Mouse (Mus musculus) telencephalon, adult 2 months (tissue): ENCODE measurements around the gene Git2.

Source experiments
- DNase-seq: peaks from one replicate; pipeline ENCODE4 v3.0.0-alpha.2; 2011; ENCODE audit warnings: low read depth, low spot score

Gene Git2

GRCm38 (mm10) chr5:114764812-114765735 is 10.2 kb downstream of the Git2 start:
- DNase-seq = no peak

- no peak for DNase-seq
Measured at GRCm38 (mm10) chr5:114761980-114762379, 13.3 kb downstream of the Git2 start.

GRCm38 (mm10) chr5:114759536-114760090 is 15.7 kb downstream of the Git2 start:
- no peak for DNase-seq

GRCm38 (mm10) chr5:114753384-114753783 is 21.9 kb downstream of the Git2 start:
- DNase-seq = no peak

GRCm38 (mm10) chr5:114752397-114752796 is 22.9 kb downstream of the Git2 start:
- DNase-seq = no peak

- DNase-seq = no peak
Measured at GRCm38 (mm10) chr5:114750325-114750724, 25.0 kb downstream of the Git2 start.

- DNase-seq = no peak
Measured at GRCm38 (mm10) chr5:114747521-114747920, 27.8 kb downstream of the Git2 start.

GRCm38 (mm10) chr5:114746886-114747285 is 28.4 kb downstream of the Git2 start:
- DNase-seq = no peak

- DNase-seq = no peak
Measured at GRCm38 (mm10) chr5:114745581-114745980, 29.7 kb downstream of the Git2 start.

GRCm38 (mm10) chr5:114743697-114744090 is 31.6 kb downstream of the Git2 start:
- no peak for DNase-seq

GRCm38 (mm10) chr5:114742998-114743696 is 32.2 kb downstream of the Git2 start:
- DNase-seq = no peak

GRCm38 (mm10) chr5:114742572-114742971 is 32.7 kb downstream of the Git2 start:
- DNase-seq = no peak

GRCm38 (mm10) chr5:114740595-114740994 is 34.7 kb downstream of the Git2 start:
- DNase-seq = no peak

GRCm38 (mm10) chr5:114738707-114739241 is 36.5 kb downstream of the Git2 start:
- no peak for DNase-seq

GRCm38 (mm10) chr5:114737090-114737887 is 38.0 kb downstream of the Git2 start:
- no peak for DNase-seq

GRCm38 (mm10) chr5:114733606-114734005 is 41.7 kb downstream of the Git2 start:
- no peak for DNase-seq

GRCm38 (mm10) chr5:114731969-114732368 is 43.3 kb downstream of the Git2 start:
- DNase-seq = no peak

- DNase-seq = no peak
Measured at GRCm38 (mm10) chr5:114731498-114731897, 43.8 kb downstream of the Git2 start.

GRCm38 (mm10) chr5:114730129-114730528 is 45.2 kb downstream of the Git2 start:
- no peak for DNase-seq

- DNase-seq = no peak
Measured at GRCm38 (mm10) chr5:114728160-114728559, 47.2 kb downstream of the Git2 start.

- DNase-seq = no peak
Measured at GRCm38 (mm10) chr5:114722846-114723245, 52.5 kb downstream of the Git2 start.
